Mouse (Mus musculus): Measurements from ENCODE around the gene Tmem256. TPM values are rescaled to one million over a fixed set of nuclear protein-coding genes. Genes with fewer than 3 reads are reported as not detected.

Gene Tmem256
- polyA plus RNA-seq, 1 experiment = 460 TPM

GRCm38 (mm10) chr11:69883066-69883465, 44.8 kb downstream of the Tmem256 start:
- no peak for TF ChIP-seq GATA1 (IDR thresholded peaks at IDR 0.05; ENCODE audit: low read length)

GRCm38 (mm10) chr11:69883527-69884151, 45.3 kb downstream of the Tmem256 start:
- no peak for TF ChIP-seq GATA1 (IDR thresholded peaks at IDR 0.05; ENCODE audit: low read length)

GRCm38 (mm10) chr11:69884240-69884639, 45.9 kb downstream of the Tmem256 start:
- TF ChIP-seq GATA1 (IDR thresholded peaks at IDR 0.05; ENCODE audit: low read length) = no peak

GRCm38 (mm10) chr11:69884663-69885062, 46.3 kb downstream of the Tmem256 start:
- TF ChIP-seq GATA1 (IDR thresholded peaks at IDR 0.05; ENCODE audit: low read length) = no peak

GRCm38 (mm10) chr11:69886907-69887635, 48.8 kb downstream of the Tmem256 start:
- no peak for TF ChIP-seq GATA1 (IDR thresholded peaks at IDR 0.05; ENCODE audit: low read length)

Other genes with a start within 250 kb of the Tmem256 start
- gene Atp1b2, start 232.6 kb upstream of the Tmem256 start, polyA plus RNA-seq (2012) = 69.6 and 87.4 TPM in 2 replicates
- gene Shbg, start 220.6 kb upstream of the Tmem256 start, polyA plus RNA-seq (2012) = not detected in 2 replicates
- not detected in 2 replicates for gene Sat2, start 216.5 kb upstream of the Tmem256 start, polyA plus RNA-seq (2012)
- 76.6 and 104 TPM in 2 replicates for gene Fxr2, start 205.5 kb upstream of the Tmem256 start, polyA plus RNA-seq (2012)
- 0.30 and 0.49 TPM in 2 replicates for gene Sox15, start 183.2 kb upstream of the Tmem256 start, polyA plus RNA-seq (2012)
- gene Mpdu1, start 175.9 kb upstream of the Tmem256 start, polyA plus RNA-seq (2012) = 24.4 and 30.0 TPM in 2 replicates
- 1.1 and 1.2 TPM in 2 replicates for gene Cd68, start 172.4 kb upstream of the Tmem256 start, polyA plus RNA-seq (2012)
- 326 and 403 TPM in 2 replicates for gene Eif4a1, start 166.1 kb upstream of the Tmem256 start, polyA plus RNA-seq (2012)
- gene Senp3, start 156.4 kb upstream of the Tmem256 start, polyA plus RNA-seq (2012) = 117 and 153 TPM in 2 replicates
- gene Tnfsf13, start 152.7 kb upstream of the Tmem256 start, polyA plus RNA-seq (2012) = not detected in 2 replicates
- gene Tnfsf12, start 142.7 kb upstream of the Tmem256 start, polyA plus RNA-seq (2012) = not detected in 2 replicates
- gene Tnfsfm13, start 142.4 kb upstream of the Tmem256 start, polyA plus RNA-seq (2012) = not detected in 2 replicates
- gene Polr2a, start 79.9 kb upstream of the Tmem256 start, polyA plus RNA-seq (2012) = 65.1 and 65.3 TPM in 2 replicates
- gene Slc35g3, start 76.5 kb upstream of the Tmem256 start, polyA plus RNA-seq (2012) = not detected in 2 replicates
- 14.5 and 15.2 TPM in 2 replicates for gene Zbtb4, start 72.6 kb upstream of the Tmem256 start, polyA plus RNA-seq (2012)
- gene Chrnb1, start 42.6 kb upstream of the Tmem256 start, polyA plus RNA-seq (2012) = 0.03 and 0.11 TPM in 2 replicates
- gene Fgf11, start 36.7 kb upstream of the Tmem256 start, polyA plus RNA-seq (2012) = 0.39 and 0.53 TPM in 2 replicates
- gene Tmem102, start 32.9 kb upstream of the Tmem256 start, polyA plus RNA-seq (2012) = not detected in 2 replicates
- not detected in 2 replicates for gene Gm39566, start 23.2 kb upstream of the Tmem256 start, polyA plus RNA-seq (2012)
- gene Spem2, start 20.0 kb upstream of the Tmem256 start, polyA plus RNA-seq (2012) = not detected in 2 replicates
- gene Spem1, start 16.3 kb upstream of the Tmem256 start, polyA plus RNA-seq (2012) = not detected in 2 replicates
- 0.99 and 1.1 TPM in 2 replicates for gene Nlgn2, start 730 bp upstream of the Tmem256 start, polyA plus RNA-seq (2012)
- gene Plscr3, start 7.9 kb downstream of the Tmem256 start, polyA plus RNA-seq (2012) = 43.0 and 56.9 TPM in 2 replicates
- 0.09 and 0.91 TPM in 2 replicates for gene Tnk1, start 20.2 kb downstream of the Tmem256 start, polyA plus RNA-seq (2012)
- not detected in 2 replicates for gene Tmem95, start 39.5 kb downstream of the Tmem256 start, polyA plus RNA-seq (2012)
- gene Kctd11, start 42.9 kb downstream of the Tmem256 start, polyA plus RNA-seq (2012) = 0.27 and 0.39 TPM in 2 replicates
- gene Acap1, start 57.0 kb downstream of the Tmem256 start, polyA plus RNA-seq (2012) = 107 and 119 TPM in 2 replicates
- gene 2810408A11Rik, start 62.5 kb downstream of the Tmem256 start, polyA plus RNA-seq (2012) = 1.0 and 1.5 TPM in 2 replicates
- gene Neurl4, start 62.6 kb downstream of the Tmem256 start, polyA plus RNA-seq (2012) = 83.2 and 85.5 TPM in 2 replicates
- gene Gps2, start 75.4 kb downstream of the Tmem256 start, polyA plus RNA-seq (2012) = 246 and 266 TPM in 2 replicates
- 3,518 and 5,018 TPM in 2 replicates for gene Eif5a, start 83.4 kb downstream of the Tmem256 start, polyA plus RNA-seq (2012)
- gene Ybx2, start 97.3 kb downstream of the Tmem256 start, polyA plus RNA-seq (2012) = 0.19 TPM in 1 of 2 replicates, not detected in the other
- 0.03 and 0.35 TPM in 2 replicates for gene Slc2a4, start 109.7 kb downstream of the Tmem256 start, polyA plus RNA-seq (2012)
- gene Cldn7, start 126.3 kb downstream of the Tmem256 start, polyA plus RNA-seq (2012) = not detected in 2 replicates
- 224 and 279 TPM in 2 replicates for gene Ctdnep1, start 142.6 kb downstream of the Tmem256 start, polyA plus RNA-seq (2012)
- gene Elp5, start 144.0 kb downstream of the Tmem256 start, polyA plus RNA-seq (2012) = 7.7 and 13.2 TPM in 2 replicates
- gene Gabarap, start 152.6 kb downstream of the Tmem256 start, polyA plus RNA-seq (2012) = 164 and 205 TPM in 2 replicates
- 92.5 and 117 TPM in 2 replicates for gene Phf23, start 157.3 kb downstream of the Tmem256 start, polyA plus RNA-seq (2012)
- gene Dvl2, start 162.1 kb downstream of the Tmem256 start, polyA plus RNA-seq (2012) = 59.6 and 66.9 TPM in 2 replicates
- 19.7 and 28.8 TPM in 2 replicates for gene Acadvl, start 176.9 kb downstream of the Tmem256 start, polyA plus RNA-seq (2012)
- 7.4 and 7.6 TPM in 2 replicates for gene Dlg4, start 178.4 kb downstream of the Tmem256 start, polyA plus RNA-seq (2012)
- gene Asgr1, start 215.6 kb downstream of the Tmem256 start, polyA plus RNA-seq (2012) = not detected in 2 replicates

All from G1E-ER4 (cell line).